Mouse (Mus musculus): ENCODE results near the gene Tbc1d14.

The Tbc1d14 gene

GRCm38 (mm10) chr5:36593176-36593575, at the start of gene Tbc1d14:
TSS of gene Tbc1d14 (minus strand) at chr5:36593276.
- no peak for DNase-seq (ENCODE audit: low spot score in 2 of 2)

- DNase-seq (ENCODE audit: low spot score in 2 of 2), result no peak
Observed at GRCm38 (mm10) chr5:36625612-36626011, 32.5 kb upstream of the Tbc1d14 start.

- peak in 1 of 2 experiments; percentile 63 for DNase-seq (ENCODE audit: low spot score in 2 of 2)
Observed at GRCm38 (mm10) chr5:36623670-36624069, 30.6 kb upstream of the Tbc1d14 start.

- peak in 1 of 2 experiments; percentile 47 for DNase-seq (ENCODE audit: low spot score in 2 of 2)
Observed at GRCm38 (mm10) chr5:36621058-36621449, 28.0 kb upstream of the Tbc1d14 start.

GRCm38 (mm10) chr5:36620409-36621057, 27.5 kb upstream of the Tbc1d14 start:
- DNase-seq (ENCODE audit: low spot score in 2 of 2), result peak in 1 of 2 experiments; percentile 45

GRCm38 (mm10) chr5:36618890-36619289, 25.8 kb upstream of the Tbc1d14 start:
- no peak for DNase-seq (ENCODE audit: low spot score in 2 of 2)

GRCm38 (mm10) chr5:36618356-36618755, 25.3 kb upstream of the Tbc1d14 start:
- no peak for DNase-seq (ENCODE audit: low spot score in 2 of 2)

GRCm38 (mm10) chr5:36614124-36614523, 21.0 kb upstream of the Tbc1d14 start:
- DNase-seq (ENCODE audit: low spot score in 2 of 2), result peak in 1 of 2 experiments; percentile 45

- no peak for DNase-seq (ENCODE audit: low spot score in 2 of 2)
Observed at GRCm38 (mm10) chr5:36608939-36609499, 15.9 kb upstream of the Tbc1d14 start.

GRCm38 (mm10) chr5:36603031-36603430, 10.0 kb upstream of the Tbc1d14 start:
- peak; percentile 48 to 80 for DNase-seq (ENCODE audit: low spot score in 2 of 2)

- DNase-seq (ENCODE audit: low spot score in 2 of 2), result no peak
Observed at GRCm38 (mm10) chr5:36602028-36602427, 9.0 kb upstream of the Tbc1d14 start.

GRCm38 (mm10) chr5:36601492-36601891, 8.4 kb upstream of the Tbc1d14 start:
- no peak for DNase-seq (ENCODE audit: low spot score in 2 of 2)

GRCm38 (mm10) chr5:36598883-36599282, 5.8 kb upstream of the Tbc1d14 start:
- no peak for DNase-seq (ENCODE audit: low spot score in 2 of 2)

GRCm38 (mm10) chr5:36597653-36598052, 4.6 kb upstream of the Tbc1d14 start:
- no peak for DNase-seq (ENCODE audit: low spot score in 2 of 2)

- DNase-seq (ENCODE audit: low spot score in 2 of 2), result no peak
Observed at GRCm38 (mm10) chr5:36596225-36596624, 3.1 kb upstream of the Tbc1d14 start.

- DNase-seq (ENCODE audit: low spot score in 2 of 2), result no peak
Observed at GRCm38 (mm10) chr5:36595115-36595514, 2.0 kb upstream of the Tbc1d14 start.

- no peak for DNase-seq (ENCODE audit: low spot score in 2 of 2)
Observed at GRCm38 (mm10) chr5:36594344-36594743, 1.3 kb upstream of the Tbc1d14 start.

- no peak for DNase-seq (ENCODE audit: low spot score in 2 of 2)
Observed at GRCm38 (mm10) chr5:36590499-36590920, 2.6 kb downstream of the Tbc1d14 start.

- DNase-seq (ENCODE audit: low spot score in 2 of 2), result peak; percentile 18 to 42
Observed at GRCm38 (mm10) chr5:36584299-36584698, 8.8 kb downstream of the Tbc1d14 start.

GRCm38 (mm10) chr5:36581924-36582642, 11.0 kb downstream of the Tbc1d14 start:
- DNase-seq (ENCODE audit: low spot score in 2 of 2), result peak; percentile 99 to 100

GRCm38 (mm10) chr5:36581259-36581923, 11.7 kb downstream of the Tbc1d14 start:
- no peak for DNase-seq (ENCODE audit: low spot score in 2 of 2)

GRCm38 (mm10) chr5:36579967-36580366, 13.1 kb downstream of the Tbc1d14 start:
- no peak for DNase-seq (ENCODE audit: low spot score in 2 of 2)

All from spleen, postnatal 10 days (tissue).